Mouse (Mus musculus) liver, adult 2 months (tissue): ENCODE measurements around the gene Srms.

ENCODE experiments used
- CTCF ChIP-seq: fragments of 200-500 bp; IDR thresholded peaks from 2 replicates; pipeline ENCODE4 v1.5.1; 2011; ENCODE audit warnings: low read depth, low read length, control low read depth
- POLR2A ChIP-seq: fragments of 200-500 bp; IDR thresholded peaks from 2 replicates; pipeline ENCODE4 v1.6.1; 2011; ENCODE audit warnings: low read length, control low read depth; ENCODE audit not compliant: insufficient read depth; ENCODE audit errors: extremely low read depth

DNA sequence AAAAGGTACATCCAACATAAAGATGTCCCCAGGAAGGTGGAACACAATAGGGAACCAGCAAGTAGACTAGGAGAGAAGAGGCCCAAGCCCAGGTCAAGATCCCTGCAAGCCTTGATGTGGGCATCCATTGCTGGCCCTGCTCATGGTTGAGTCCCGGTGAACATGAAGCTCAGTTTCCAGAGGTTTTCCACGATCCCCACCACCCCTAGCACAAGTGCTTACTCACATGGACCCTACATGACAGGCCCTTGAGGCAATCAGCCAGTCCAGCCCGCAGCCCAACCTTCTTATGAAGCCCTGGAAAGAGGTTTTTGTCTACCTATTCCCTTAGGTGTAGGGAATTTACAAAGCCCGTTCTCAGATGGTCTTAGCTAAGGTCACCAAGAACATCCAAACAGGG, 55.8 kb downstream of the Srms start:
- TF ChIP-seq POLR2A (no peak), CTCF (no peak)
